In genomic region chr15:79095483-79095882, GRCm38 (mm10) we compare ENCODE assay signal across 30 mouse cellular contexts. TPM values are rescaled to one million over a fixed set of nuclear protein-coding genes. Genes with fewer than 3 reads are reported as not detected.
DNase-seq lines count a peak whose midpoint lies in the region; ATAC-seq and TF ChIP-seq lines count a peak whose summit lies in the region.
"Had no signal": no experiment of that assay in that cellular context is flagged by ENCODE, and none has a peak within 500 bp of the region (broad histone marks: within the 10 kb centered on the region; RNA-seq: fewer than 3 reads in every experiment).

No protein-coding gene starts in this region.

- TF ChIP-seq CTCF in stomach, postnatal 0 days (IDR thresholded peaks at IDR 0.05; ENCODE audit: low read depth) = no peak
- TF ChIP-seq CTCF in midbrain, postnatal 0 days (IDR thresholded peaks at IDR 0.05) = no peak

- no peak for TF ChIP-seq EP300 in stomach, postnatal 0 days (optimal IDR thresholded peaks at IDR 0.05)

- H3K9ac ChIP-seq in stomach, postnatal 0 days (ENCODE audit: low read length) = no peak overlapping the region
- no peak overlapping the region for H3K9ac ChIP-seq in midbrain, postnatal 0 days (replicated peaks; ENCODE audit: low read length, poor library complexity, severe bottlenecking)
- H3K9ac ChIP-seq: embryonic facial prominence, embryonic 15.5 days; forebrain, embryonic 12.5 days had no signal

- peak; percentile 22 for DNase-seq in gastrocnemius, adult 18-20 months (ENCODE audit: low spot score)
- no peak for DNase-seq in gastrocnemius, postnatal 10 days
- peak; percentile 46 to 63 for DNase-seq in layer of hippocampus, adult 18-20 months (ENCODE audit: low spot score in 2 of 2)
- DNase-seq in layer of hippocampus, adult 8-10 months (ENCODE audit: low spot score in 2 of 2) = no peak
- peak; percentile 54 for DNase-seq in layer of hippocampus, adult 9-11 months
- DNase-seq in layer of hippocampus, postnatal 10 days (ENCODE audit: low spot score in 2 of 2) = no peak
- no peak for DNase-seq in stomach, postnatal 0 days (ENCODE audit: low spot score)
- no peak for DNase-seq in midbrain, postnatal 0 days (ENCODE audit: low spot score)
- DNase-seq: adrenal gland, adult 8-10 months; adrenal gland, postnatal 14 days; adrenal gland, postnatal 36 days; B cell, adult 2 months; cerebellum, adult 11 months; cerebellum, adult 18-20 months; cerebellum, adult 8-10 months; cerebellum, adult 9-11 months; cerebellum, postnatal 14 days; cerebellum, postnatal 36 days; embryo, embryonic 11 days had no signal

- peaks cover 4% of the 10 kb centered on the region; the same call in 1 of the 2 replicates for H3K36me3 ChIP-seq in stomach, postnatal 0 days (ENCODE audit: control insufficient read depth, insufficient read depth, low read length)
- H3K36me3 ChIP-seq in midbrain, postnatal 0 days (ENCODE audit: insufficient read depth, low read length) = peaks cover 42% of the 10 kb centered on the region

- ATAC-seq in stomach, postnatal 0 days (ENCODE audit: low FRiP score, low TSS enrichment) = no peak
- no peak for ATAC-seq in midbrain, postnatal 0 days (ENCODE audit: low FRiP score)
- ATAC-seq: activated CD4-positive, CD25-positive, alpha-beta regulatory T cell, adult 4 months; CD4-positive, CD25-positive, alpha-beta regulatory T cell, adult 4 months; forebrain, embryonic 14.5 days; Patski had no signal

- no peak overlapping the region for H3K4me3 ChIP-seq in stomach, postnatal 0 days (ENCODE audit: low read depth, low read length)
- no peak overlapping the region for H3K4me3 ChIP-seq in midbrain, postnatal 0 days (ENCODE audit: low read depth, low read length)
- H3K4me3 ChIP-seq: embryonic facial prominence, embryonic 13.5 days; embryonic facial prominence, embryonic 15.5 days; erythroblast, embryonic 14.5 days; forebrain, embryonic 10.5 days; forebrain, embryonic 12.5 days had no signal

- no peak overlapping the region for H3K4me2 ChIP-seq in stomach, postnatal 0 days (replicated peaks; ENCODE audit: low read depth)
- no peak overlapping the region for H3K4me2 ChIP-seq in midbrain, postnatal 0 days (ENCODE audit: low read depth, low read length, poor library complexity, severe bottlenecking)
- H3K4me2 ChIP-seq: embryonic facial prominence, embryonic 13.5 days; embryonic facial prominence, embryonic 15.5 days; forebrain, embryonic 12.5 days had no signal

- peaks cover 16% of the 10 kb centered on the region for H3K4me1 ChIP-seq in stomach, postnatal 0 days (replicated peaks; ENCODE audit: control insufficient read depth, insufficient read depth)
- no peaks in the 10 kb centered on the region for H3K4me1 ChIP-seq in midbrain, postnatal 0 days (ENCODE audit: insufficient read depth, low read length)
- H3K4me1 ChIP-seq: forebrain, embryonic 12.5 days had no signal

- no peaks in the 10 kb centered on the region for H3K27me3 ChIP-seq in stomach, postnatal 0 days (ENCODE audit: control insufficient read depth, insufficient read depth, low read length)
- H3K27me3 ChIP-seq in midbrain, postnatal 0 days (ENCODE audit: insufficient read depth, low read length) = no peaks in the 10 kb centered on the region
- H3K27me3 ChIP-seq: CH12.LX; embryonic facial prominence, embryonic 13.5 days; embryonic facial prominence, embryonic 15.5 days; forebrain, embryonic 12.5 days; Patski had no signal

- WGBS in stomach, postnatal 0 days = 76% methylated on average over 5 of the region's 5 CpGs
- WGBS in midbrain, postnatal 0 days = 83% methylated on average over 5 of the region's 5 CpGs

- 0 out of 2 replicates have a peak overlapping the region, but pooled peaks have one; percentile 24 for H3K27ac ChIP-seq in stomach, postnatal 0 days (replicated peaks)
- H3K27ac ChIP-seq in midbrain, postnatal 0 days (ENCODE audit: low read depth, low read length) = no peak overlapping the region
- H3K27ac ChIP-seq: embryonic facial prominence, embryonic 13.5 days; embryonic facial prominence, embryonic 15.5 days; forebrain, embryonic 10.5 days; forebrain, embryonic 12.5 days had no signal

- no peaks in the 10 kb centered on the region for H3K9me3 ChIP-seq in stomach, postnatal 0 days (ENCODE audit: control insufficient read depth, low read length)
- H3K9me3 ChIP-seq in midbrain, postnatal 0 days (ENCODE audit: low read length) = no peaks in the 10 kb centered on the region
- H3K9me3 ChIP-seq: embryonic facial prominence, embryonic 13.5 days; embryonic facial prominence, embryonic 15.5 days; forebrain, embryonic 10.5 days; forebrain, embryonic 12.5 days; G1E had no signal

RNA-seq across cellular contexts. Expression of gene Micall1, which starts 13.2 kb away (rescaled TPM):
- total RNA-seq in gastrocnemius, adult 18-20 months (2021) = 10 to 100 TPM; 10.3 to 10.8 TPM
- 10 to 100 TPM; 17.4 to 20.4 TPM for total RNA-seq in gastrocnemius, postnatal 10 days (2021)
- total RNA-seq in layer of hippocampus, adult 18-20 months (2021) = 10 to 100 TPM; 33.9 to 35.3 TPM
- total RNA-seq in layer of hippocampus, adult 8-10 months (2022) = 10 to 100 TPM; 36.0 to 40.9 (median 38.3) TPM
- 10 to 100 TPM; 30.4 to 33.0 TPM for total RNA-seq in layer of hippocampus, postnatal 10 days (2021)
- polyA plus RNA-seq in stomach, postnatal 0 days (2015; fragmentation: Nextera tagmentation; extraction: Ambion mirVana) = 7.0 and 7.8 TPM in 2 replicates
- total RNA-seq in midbrain, postnatal 0 days (2014; rRNA removed) = 33.4 and 35.5 TPM in 2 replicates
- 8.9 and 10.3 TPM in 2 replicates for polyA plus RNA-seq in midbrain, postnatal 0 days (2015; fragmentation: Nextera tagmentation; extraction: Ambion mirVana)

RNA-seq across cellular contexts. Expression of gene Eif3l, which starts 20.5 kb away (rescaled TPM):
- 10 to 100 TPM; 52.6 to 54.1 TPM for total RNA-seq in gastrocnemius, adult 18-20 months (2021)
- 10 to 100 TPM; 80.0 to 86.2 TPM for total RNA-seq in gastrocnemius, postnatal 10 days (2021)
- total RNA-seq in layer of hippocampus, adult 18-20 months (2021) = 10 to 100 TPM; 71.5 to 71.8 TPM
- 10 to 100 TPM; 76.9 to 82.0 (median 77.9) TPM for total RNA-seq in layer of hippocampus, adult 8-10 months (2022)
- 100 to 1,000 TPM in 1 of 2 experiments, 10 to 100 TPM in 1; 94.6 to 102 TPM for total RNA-seq in layer of hippocampus, postnatal 10 days (2021)
- polyA plus RNA-seq in stomach, postnatal 0 days (2015; fragmentation: Nextera tagmentation; extraction: Ambion mirVana) = 132 and 135 TPM in 2 replicates
- total RNA-seq in midbrain, postnatal 0 days (2014; rRNA removed) = 197 and 205 TPM in 2 replicates
- 160 and 168 TPM in 2 replicates for polyA plus RNA-seq in midbrain, postnatal 0 days (2015; fragmentation: Nextera tagmentation; extraction: Ambion mirVana)

RNA-seq across cellular contexts. Expression of gene Ankrd54, which starts 32.8 kb away (rescaled TPM):
- total RNA-seq in gastrocnemius, adult 18-20 months (2021) = 1 to 10 TPM; 4.1 to 4.5 TPM
- total RNA-seq in gastrocnemius, postnatal 10 days (2021) = 1 to 10 TPM; 6.1 to 8.6 TPM
- 10 to 100 TPM; 18.0 to 22.7 TPM for total RNA-seq in layer of hippocampus, adult 18-20 months (2021)
- total RNA-seq in layer of hippocampus, adult 8-10 months (2022) = 10 to 100 TPM; 17.3 to 23.9 (median 18.2) TPM
- total RNA-seq in layer of hippocampus, postnatal 10 days (2021) = 10 to 100 TPM; 19.5 to 22.2 TPM
- 27.1 and 28.0 TPM in 2 replicates for polyA plus RNA-seq in stomach, postnatal 0 days (2015; fragmentation: Nextera tagmentation; extraction: Ambion mirVana)
- 53.5 and 57.5 TPM in 2 replicates for total RNA-seq in midbrain, postnatal 0 days (2014; rRNA removed)
- 44.5 and 45.5 TPM in 2 replicates for polyA plus RNA-seq in midbrain, postnatal 0 days (2015; fragmentation: Nextera tagmentation; extraction: Ambion mirVana)

RNA-seq across cellular contexts. Expression of gene Polr2f, which starts 45.3 kb away (rescaled TPM):
- total RNA-seq in gastrocnemius, adult 18-20 months (2021) = 10 to 100 TPM; 69.3 to 76.8 TPM
- 10 to 100 TPM; 73.5 to 80.9 TPM for total RNA-seq in gastrocnemius, postnatal 10 days (2021)
- 100 to 1,000 TPM; 108 to 109 TPM for total RNA-seq in layer of hippocampus, adult 18-20 months (2021)
- total RNA-seq in layer of hippocampus, adult 8-10 months (2022) = 100 to 1,000 TPM in 1 of 4 experiments, 10 to 100 TPM in 3; 78.1 to 105 (median 92.0) TPM
- total RNA-seq in layer of hippocampus, postnatal 10 days (2021) = 100 to 1,000 TPM; 120 to 138 TPM
- 308 and 320 TPM in 2 replicates for polyA plus RNA-seq in stomach, postnatal 0 days (2015; fragmentation: Nextera tagmentation; extraction: Ambion mirVana)
- total RNA-seq in midbrain, postnatal 0 days (2014; rRNA removed) = 59.7 and 67.5 TPM in 2 replicates
- 341 and 344 TPM in 2 replicates for polyA plus RNA-seq in midbrain, postnatal 0 days (2015; fragmentation: Nextera tagmentation; extraction: Ambion mirVana)

RNA-seq across cellular contexts. Expression of gene 1700088E04Rik, which starts 45.6 kb away (rescaled TPM):
- total RNA-seq in gastrocnemius, adult 18-20 months (2021) = 1 to 10 TPM; 1.1 to 1.2 TPM
- 1 to 10 TPM in 1 of 2 experiments, under 1 TPM in 1; 0.54 to 1.1 TPM for total RNA-seq in gastrocnemius, postnatal 10 days (2021)
- 10 to 100 TPM in 1 of 2 experiments, 1 to 10 TPM in 1; 9.2 to 12.4 TPM for total RNA-seq in layer of hippocampus, adult 18-20 months (2021)
- total RNA-seq in layer of hippocampus, adult 8-10 months (2022) = 10 to 100 TPM in 3 of 4 experiments, 1 to 10 TPM in 1; 9.4 to 12.9 (median 11.1) TPM
- total RNA-seq in layer of hippocampus, postnatal 10 days (2021) = 10 to 100 TPM; 14.7 to 15.4 TPM
- polyA plus RNA-seq in stomach, postnatal 0 days (2015; fragmentation: Nextera tagmentation; extraction: Ambion mirVana) = 6.4 and 7.9 TPM in 2 replicates
- 9.5 and 11.7 TPM in 2 replicates for total RNA-seq in midbrain, postnatal 0 days (2014; rRNA removed)
- polyA plus RNA-seq in midbrain, postnatal 0 days (2015; fragmentation: Nextera tagmentation; extraction: Ambion mirVana) = 15.9 and 21.6 TPM in 2 replicates
- polyA plus RNA-seq: erythroblast, embryonic 14.5 days had no signal

Comparison
In these comparisons a context has a peak if more than half of its experiments do, and no peak if none do; other contexts are left out.
1. DNase-seq: peak in gastrocnemius, adult 18-20 months (single experiment), layer of hippocampus, adult 18-20 months (2 of 2) and layer of hippocampus, adult 9-11 months (single experiment); none in gastrocnemius, postnatal 10 days (single experiment), layer of hippocampus, adult 8-10 months (0 of 2), layer of hippocampus, postnatal 10 days (0 of 2), stomach, postnatal 0 days (single experiment) and midbrain, postnatal 0 days (single experiment).